Mouse (Mus musculus) embryonic facial prominence, embryonic 10.5 days (tissue): Measurements from ENCODE around the gene Olfr461. TPM values are rescaled to one million over a fixed set of nuclear protein-coding genes. Genes with fewer than 3 reads are reported as not detected.
"Not testable (repeated sequence)": the region's sequence is repeated elsewhere in the genome, so short reads cannot be mapped to it uniquely, and the experiment has no call there.

ENCODE experiments used
- DNase-seq: peaks from one replicate; pipeline ENCODE4 v3.0.0-alpha.2; 2017; ENCODE audit warnings: low spot score
- H3K27ac ChIP-seq: fragments of 300-500 bp; sonication (generic); replicated peaks from 2 replicates; pipeline ENCODE4 v1.5.1; 2016; ENCODE audit warnings: mild to moderate bottlenecking
- H3K27me3 ChIP-seq: fragments of 300-500 bp; sonication (generic); replicated peaks from 2 replicates; pipeline ENCODE4 v1.6.1; 2016; ENCODE audit warnings: low read depth, mild to moderate bottlenecking; ENCODE audit not compliant: poor library complexity, severe bottlenecking
- H3K36me3 ChIP-seq: fragments of 300-500 bp; sonication (generic); replicated peaks from 2 replicates; pipeline ENCODE4 v1.6.1; 2016; ENCODE audit warnings: mild to moderate bottlenecking, moderate library complexity
- H3K4me1 ChIP-seq: fragments of 300-500 bp; sonication (generic); 2 replicates; pipeline ENCODE4 v1.6.1; 2016
- H3K4me3 ChIP-seq: fragments of 300-500 bp; sonication (generic); 2 replicates; pipeline ENCODE4 v1.5.1; 2016; ENCODE audit warnings: mild to moderate bottlenecking, moderate library complexity
- H3K9me3 ChIP-seq: fragments of 300-500 bp; sonication (generic); 2 replicates; pipeline ENCODE4 v1.6.1; 2016; ENCODE audit warnings: mild to moderate bottlenecking
- WGBS: fragments of 180-500 bp; shearing (Covaris S2); methylation state at CpG from one replicate; pipeline ENCODE4 v1.1.7; 2016; 5-methylcytosine and 5-hydroxymethylcytosine counted together
- polyA plus RNA-seq: library from polyadenylated mRNA; unstranded; fragments of >200 nt; fragmentation: Nextera tagmentation; extraction: Ambion mirVana; gene quantifications from 2 replicates; pipeline ENCODE4 v1.2.1, GENCODE M21; 2016

Olfr461 gene
- 0.09 and 0.16 TPM in 2 replicates for polyA plus RNA-seq

GRCm38 (mm10) chr6:40554950-40555349 lies at the start of gene Olfr461:
Gene Olfr461, minus strand, starts transcription at chr6:40555050.
- no peak for DNase-seq
- Histone ChIP-seq H3K36me3 (no peaks in the 10 kb centered on the region), H3K27ac (no peak within 1 kb of the TSS), H3K4me1 (no peaks in the 10 kb centered on the region), H3K4me3 (no peak within 1 kb of the TSS), H3K9me3 (no peaks in the 10 kb centered on the region), H3K27me3 (no peaks in the 10 kb centered on the region)
- WGBS: 77% methylated on average over 2 of the region's 2 CpGs

GRCm38 (mm10) chr6:40598546-40598945 lies 43.7 kb upstream of the Olfr461 start:
- H3K27ac ChIP-seq, H3K4me3 ChIP-seq, H3K27me3 ChIP-seq, H3K9me3 ChIP-seq, DNase-seq, H3K4me1 ChIP-seq, H3K36me3 ChIP-seq: not testable (repeated sequence)
- 34% methylated on average over 4 of the region's 4 CpGs for WGBS

- Histone ChIP-seq H3K27me3 (no peaks in the 10 kb centered on the region), H3K36me3 (no peaks in the 10 kb centered on the region), H3K4me3 (no peak overlapping the region), H3K9me3 (no peaks in the 10 kb centered on the region), H3K4me1 (no peaks in the 10 kb centered on the region), H3K27ac (no peak overlapping the region)
- no peak for DNase-seq
- WGBS: 72% methylated on average over 3 of the region's 3 CpGs
These were observed 40.1 kb upstream of the Olfr461 start for GRCm38 (mm10) chr6:40594804-40595550.

GRCm38 (mm10) chr6:40588346-40588745 lies 33.5 kb upstream of the Olfr461 start:
- no peaks in the 10 kb centered on the region for H3K9me3 ChIP-seq
- DNase-seq: no peak
- no peaks in the 10 kb centered on the region for H3K36me3 ChIP-seq
- 89% methylated on average over 2 of the region's 2 CpGs for WGBS
- H3K27ac ChIP-seq: no peak overlapping the region
- H3K4me3 ChIP-seq: no peak overlapping the region
- no peaks in the 10 kb centered on the region for H3K27me3 ChIP-seq
- no peaks in the 10 kb centered on the region for H3K4me1 ChIP-seq

GRCm38 (mm10) chr6:40585645-40586044 lies 30.8 kb upstream of the Olfr461 start, which contains the start of gene Clec5a:
Gene Clec5a, minus strand, starts transcription at chr6:40585821.
- Histone ChIP-seq H3K27me3 (no peaks in the 10 kb centered on the region), H3K4me1 (no peaks in the 10 kb centered on the region), H3K27ac (no peak within 1 kb of the TSS), H3K9me3 (no peaks in the 10 kb centered on the region), H3K36me3 (no peaks in the 10 kb centered on the region), H3K4me3 (no peak within 1 kb of the TSS)
- DNase-seq: no peak
- 83% methylated on average over 5 of the region's 5 CpGs for WGBS

- WGBS: 92% methylated on average over 6 of the region's 6 CpGs
- DNase-seq: no peak
- no peaks in the 10 kb centered on the region for H3K9me3 ChIP-seq
- H3K27ac ChIP-seq: no peak overlapping the region
- H3K4me3 ChIP-seq: no peak overlapping the region
- no peaks in the 10 kb centered on the region for H3K4me1 ChIP-seq
- H3K27me3 ChIP-seq: no peaks in the 10 kb centered on the region
- H3K36me3 ChIP-seq: no peaks in the 10 kb centered on the region
These were observed 29.5 kb upstream of the Olfr461 start for GRCm38 (mm10) chr6:40584336-40584735.

GRCm38 (mm10) chr6:40576305-40576704 lies 21.5 kb upstream of the Olfr461 start:
- H3K9me3 ChIP-seq: no peaks in the 10 kb centered on the region
- no peak for DNase-seq
- no peak overlapping the region for H3K27ac ChIP-seq
- H3K27me3 ChIP-seq: no peaks in the 10 kb centered on the region
- 78% methylated on average over 1 of the region's 1 CpGs for WGBS
- no peaks in the 10 kb centered on the region for H3K36me3 ChIP-seq
- no peak overlapping the region for H3K4me3 ChIP-seq
- H3K4me1 ChIP-seq: no peaks in the 10 kb centered on the region

GRCm38 (mm10) chr6:40573618-40574017 lies 18.8 kb upstream of the Olfr461 start:
- Histone ChIP-seq H3K27ac (no peak overlapping the region), H3K4me1 (no peaks in the 10 kb centered on the region), H3K27me3 (no peaks in the 10 kb centered on the region), H3K9me3 (no peaks in the 10 kb centered on the region), H3K4me3 (no peak overlapping the region), H3K36me3 (no peaks in the 10 kb centered on the region)
- no peak for DNase-seq
- WGBS: 87% methylated on average over 3 of the region's 3 CpGs

GRCm38 (mm10) chr6:40569187-40569586 lies 14.3 kb upstream of the Olfr461 start, which contains the start of gene Olfr460:
Gene Olfr460, plus strand, starts transcription at chr6:40569487.
- Histone ChIP-seq H3K27me3 (no peaks in the 10 kb centered on the region), H3K36me3 (no peaks in the 10 kb centered on the region), H3K9me3 (no peaks in the 10 kb centered on the region), H3K4me3 (no peak within 1 kb of the TSS), H3K4me1 (no peaks in the 10 kb centered on the region), H3K27ac (no peak within 1 kb of the TSS)
- DNase-seq: no peak
- 88% methylated on average over 3 of the region's 3 CpGs for WGBS

- H3K4me1 ChIP-seq: no peaks in the 10 kb centered on the region
- DNase-seq: no peak
- no peaks in the 10 kb centered on the region for H3K9me3 ChIP-seq
- no peak overlapping the region for H3K4me3 ChIP-seq
- WGBS: 85% methylated on average over 10 of the region's 10 CpGs
- no peak overlapping the region for H3K27ac ChIP-seq
- H3K36me3 ChIP-seq: no peaks in the 10 kb centered on the region
- no peaks in the 10 kb centered on the region for H3K27me3 ChIP-seq
These were observed 10.2 kb downstream of the Olfr461 start for GRCm38 (mm10) chr6:40544690-40545089.

GRCm38 (mm10) chr6:40519408-40519807 lies 35.4 kb downstream of the Olfr461 start, which contains the start of gene Prss37:
Gene Prss37, minus strand, starts transcription at chr6:40519508.
- 83% methylated on average over 1 of the region's 1 CpGs for WGBS
- H3K4me1 ChIP-seq: no peaks in the 10 kb centered on the region
- H3K4me3 ChIP-seq: no peak within 1 kb of the TSS
- H3K27ac ChIP-seq: no peak within 1 kb of the TSS
- no peaks in the 10 kb centered on the region for H3K27me3 ChIP-seq
- no peaks in the 10 kb centered on the region for H3K9me3 ChIP-seq
- H3K36me3 ChIP-seq: no peaks in the 10 kb centered on the region
- no peak for DNase-seq

GRCm38 (mm10) chr6:40493229-40493628 lies 61.6 kb downstream of the Olfr461 start, which contains the start of gene Tas2r108:
Gene Tas2r108, plus strand, starts transcription at chr6:40493529.
- Histone ChIP-seq H3K4me3 (no peak within 1 kb of the TSS), H3K36me3 (no peaks in the 10 kb centered on the region), H3K27me3 (no peaks in the 10 kb centered on the region), H3K27ac (no peak within 1 kb of the TSS), H3K4me1 (no peaks in the 10 kb centered on the region), H3K9me3 (no peaks in the 10 kb centered on the region)
- 90% methylated on average over 3 of the region's 3 CpGs for WGBS
- DNase-seq: no peak
